Mouse (Mus musculus) kidney, postnatal 25 days (tissue): ENCODE results near the gene Mthfr.

Experiments
- DNase-seq, 2 experiments: peaks; one replicate each; pipeline ENCODE4 v3.0.0; 2021; ENCODE audit warnings: mixed read lengths in 2 of 2

Mthfr gene

GRCm38 (mm10) chr4:148038600-148039253 lies at the start of gene Mthfr, which contains the start of gene Clcn6:
Mthfr (plus strand) TSS chr4:148039077.
Clcn6 (minus strand) TSS chr4:148038821.
- DNase-seq = peak; percentile 99

GRCm38 (mm10) chr4:147993571-147994095 lies 45.2 kb upstream of the Mthfr start:
- DNase-seq = no peak

GRCm38 (mm10) chr4:147995311-147995710 lies 43.6 kb upstream of the Mthfr start:
- DNase-seq = no peak

- DNase-seq = no peak
Observed at GRCm38 (mm10) chr4:148000202-148000772, 38.6 kb upstream of the Mthfr start, which contains the start of gene Nppa. Nppa (plus strand) TSS chr4:148000722.

- DNase-seq = no peak
Observed at GRCm38 (mm10) chr4:148001013-148001789, 37.7 kb upstream of the Mthfr start.

GRCm38 (mm10) chr4:148001866-148002265 lies 37.0 kb upstream of the Mthfr start:
- DNase-seq = no peak

GRCm38 (mm10) chr4:148004361-148004760 lies 34.5 kb upstream of the Mthfr start:
- DNase-seq = no peak

- peak; percentile 54 to 67 for DNase-seq
Observed at GRCm38 (mm10) chr4:148008412-148008811, 30.5 kb upstream of the Mthfr start.

- DNase-seq = peak; percentile 47 to 74
Observed at GRCm38 (mm10) chr4:148009641-148010040, 29.2 kb upstream of the Mthfr start.

- no peak for DNase-seq
Observed at GRCm38 (mm10) chr4:148011332-148011731, 27.5 kb upstream of the Mthfr start.

- peak; percentile 40 to 68 for DNase-seq
Observed at GRCm38 (mm10) chr4:148012216-148012615, 26.7 kb upstream of the Mthfr start.

- no peak for DNase-seq
Observed at GRCm38 (mm10) chr4:148015418-148015817, 23.5 kb upstream of the Mthfr start.

GRCm38 (mm10) chr4:148016981-148017380 lies 21.9 kb upstream of the Mthfr start:
- peak; percentile 47 to 82 for DNase-seq

- no peak for DNase-seq
Observed at GRCm38 (mm10) chr4:148018410-148018809, 20.5 kb upstream of the Mthfr start.

- peak; percentile 68 to 86 for DNase-seq
Observed at GRCm38 (mm10) chr4:148024003-148024402, 14.9 kb upstream of the Mthfr start.

GRCm38 (mm10) chr4:148029297-148029696 lies 9.6 kb upstream of the Mthfr start:
- peak; percentile 27 to 65 for DNase-seq

GRCm38 (mm10) chr4:148030506-148030905 lies 8.4 kb upstream of the Mthfr start:
- DNase-seq = peak; percentile 60 to 87

- DNase-seq = no peak
Observed at GRCm38 (mm10) chr4:148033858-148034410, 4.9 kb upstream of the Mthfr start.

GRCm38 (mm10) chr4:148035440-148035839 lies 3.4 kb upstream of the Mthfr start:
- peak; percentile 35 to 68 for DNase-seq

- no peak for DNase-seq
Observed at GRCm38 (mm10) chr4:148038079-148038599, 738 bp upstream of the Mthfr start.

GRCm38 (mm10) chr4:148039254-148040028 lies 564 bp downstream of the Mthfr start:
- DNase-seq = no peak
